Mouse (Mus musculus): ENCODE results near the gene Iffo1.

DNA sequence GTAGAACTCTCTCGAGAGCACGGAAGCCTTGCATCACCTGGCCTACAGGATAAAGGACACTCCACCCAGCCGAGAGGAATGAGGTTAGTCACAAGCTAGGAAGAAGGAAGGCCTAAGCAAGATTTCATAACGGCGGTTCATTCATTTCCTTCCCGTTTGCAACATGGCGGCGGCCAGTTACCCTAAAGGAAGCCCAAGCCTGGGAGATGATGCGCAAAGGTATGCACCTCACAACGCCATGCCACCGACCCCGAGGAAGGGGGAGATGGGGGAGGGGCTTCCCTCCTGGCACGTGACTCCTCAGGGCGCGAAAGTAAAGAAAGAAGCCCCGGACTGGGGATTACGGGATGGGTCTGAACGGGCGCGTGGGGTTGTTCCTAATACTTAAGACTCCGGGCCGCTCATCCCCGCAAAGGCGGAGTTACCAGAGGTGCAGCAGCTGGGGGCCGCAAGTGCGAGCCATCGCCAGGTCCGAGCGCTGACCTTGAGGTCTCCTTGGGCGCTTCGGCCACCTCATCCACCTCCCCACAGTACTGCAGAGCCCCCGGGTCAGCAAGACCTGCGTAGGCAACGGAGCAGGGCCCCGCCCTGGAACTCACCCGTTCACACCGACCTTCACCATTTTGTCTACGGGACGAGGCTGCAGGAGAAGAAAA, 19.8 kb downstream of the Iffo1 start:
- TF ChIP-seq POLR2A (IDR thresholded peaks at IDR 0.05; ENCODE audit: borderline replicate concordance, extremely low read depth, insufficient read depth, insufficient read length, poor library complexity, severe bottlenecking) (no peak; the same call in 1 of the 2 replicates), CTCF (IDR thresholded peaks at IDR 0.05; ENCODE audit: borderline replicate concordance, extremely low read depth, insufficient read depth, insufficient read length) (no peak)

Measured in brain, embryonic 14.5 days (tissue).